Mouse (Mus musculus): ENCODE measurements around the gene Grid2. TPM values are rescaled to one million over a fixed set of nuclear protein-coding genes. Genes with fewer than 3 reads are reported as not detected.

Grid2 gene
- polyA plus RNA-seq, 1 experiment: not detected

DNA sequence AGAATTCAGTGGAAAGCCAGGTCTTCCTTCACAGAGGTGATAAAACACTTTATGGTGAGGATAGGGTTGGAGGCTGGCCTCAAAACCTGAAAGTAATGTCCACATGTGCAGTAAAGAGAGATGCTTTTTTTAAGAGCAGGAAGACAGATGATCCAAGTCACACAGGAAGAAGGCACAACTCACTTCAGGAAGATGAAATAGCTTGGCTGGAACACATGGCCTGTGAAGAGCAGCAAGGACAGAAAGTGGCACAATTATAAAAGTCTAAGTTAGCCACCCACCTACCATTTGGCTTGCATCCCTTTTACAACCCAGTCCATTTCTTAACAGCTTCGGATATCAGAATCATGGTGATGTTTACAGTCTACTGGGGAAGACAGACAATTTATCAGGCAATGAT lies 1423.1 kb downstream of the Grid2 start:
- no peak for TF ChIP-seq POLR2A (IDR thresholded peaks at IDR 0.05; ENCODE audit: borderline replicate concordance, control insufficient read depth, low read depth, low read length)
- TF ChIP-seq CTCF (IDR thresholded peaks at IDR 0.05; ENCODE audit: control insufficient read depth, insufficient read depth, low read length): no peak
- H3K4me3 ChIP-seq (replicated peaks; ENCODE audit: control insufficient read depth, low read depth, low read length): no peak overlapping the region
- 65% methylated on average over 1 of the region's 1 CpGs for WGBS
- H3K4me1 ChIP-seq (ENCODE audit: control insufficient read depth, insufficient read depth, low read length): no peaks in the 10 kb centered on the region; the same call in 1 of the 2 replicates
- H3K27ac ChIP-seq (ENCODE audit: control insufficient read depth, insufficient read depth, low read depth, low read length, poor library complexity): no peak overlapping the region

DNA sequence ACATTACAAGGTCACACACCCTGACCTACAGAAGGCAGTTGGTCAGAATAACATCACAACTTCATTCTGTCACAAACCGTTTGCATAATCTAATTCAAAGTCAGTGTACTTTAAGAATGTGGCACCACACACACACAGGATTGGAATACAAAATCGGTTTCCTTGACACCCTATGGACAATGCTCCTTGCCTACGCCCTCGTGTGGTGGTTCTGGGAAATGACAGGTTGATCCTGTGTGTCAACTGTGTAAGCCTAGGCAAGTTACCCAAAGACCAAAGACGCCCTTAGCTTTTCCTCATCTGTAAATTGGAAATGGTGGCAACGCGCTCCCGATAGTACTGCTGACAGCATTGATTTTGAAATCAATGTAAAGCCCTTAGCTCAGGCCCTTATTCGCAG lies 1428.3 kb downstream of the Grid2 start:
- 41% methylated on average over 9 of the region's 9 CpGs for WGBS
- Histone ChIP-seq H3K4me1 (ENCODE audit: control insufficient read depth, insufficient read depth, low read length) (no peaks in the 10 kb centered on the region; the same call in 1 of the 2 replicates), H3K27ac (ENCODE audit: control insufficient read depth, insufficient read depth, low read depth, low read length, poor library complexity) (no peak overlapping the region), H3K4me3 (replicated peaks; ENCODE audit: control insufficient read depth, low read depth, low read length) (no peak overlapping the region)
- TF ChIP-seq CTCF (IDR thresholded peaks at IDR 0.05; ENCODE audit: control insufficient read depth, insufficient read depth, low read length): 0 out of 2 replicates have a peak, but pooled peaks have one; percentile 23
- TF ChIP-seq POLR2A (IDR thresholded peaks at IDR 0.05; ENCODE audit: borderline replicate concordance, control insufficient read depth, low read depth, low read length): no peak

DNA sequence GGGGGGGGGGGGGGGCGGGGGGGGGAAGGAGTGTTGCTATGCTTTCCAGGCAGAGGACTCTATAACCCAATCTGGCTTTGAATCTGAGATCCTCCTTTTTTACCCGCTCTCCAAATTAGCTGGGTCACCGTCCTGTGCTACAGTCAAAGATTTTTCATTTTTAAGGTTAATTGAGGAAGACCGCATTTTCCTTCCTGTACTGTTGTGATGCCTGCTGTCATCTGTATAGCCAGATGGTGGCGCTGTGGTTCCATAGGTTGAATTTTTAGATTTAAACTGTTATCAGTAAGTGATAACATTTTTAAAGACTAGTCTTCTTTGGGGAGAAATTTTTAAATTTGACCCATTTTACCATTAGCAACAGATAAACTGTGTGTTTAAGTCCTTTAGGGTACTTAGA lies 1429.3 kb downstream of the Grid2 start:
- H3K4me1 ChIP-seq (ENCODE audit: control insufficient read depth, insufficient read depth, low read length): no peaks in the 10 kb centered on the region; the same call in 1 of the 2 replicates
- TF ChIP-seq CTCF (IDR thresholded peaks at IDR 0.05; ENCODE audit: control insufficient read depth, insufficient read depth, low read length) (no peak), POLR2A (IDR thresholded peaks at IDR 0.05; ENCODE audit: borderline replicate concordance, control insufficient read depth, low read depth, low read length) (no peak)
- H3K27ac ChIP-seq (ENCODE audit: control insufficient read depth, insufficient read depth, low read depth, low read length, poor library complexity): no peak overlapping the region
- WGBS: 3% methylated on average over 5 of the region's 5 CpGs
- no peak overlapping the region for H3K4me3 ChIP-seq (replicated peaks; ENCODE audit: control insufficient read depth, low read depth, low read length)

DNA sequence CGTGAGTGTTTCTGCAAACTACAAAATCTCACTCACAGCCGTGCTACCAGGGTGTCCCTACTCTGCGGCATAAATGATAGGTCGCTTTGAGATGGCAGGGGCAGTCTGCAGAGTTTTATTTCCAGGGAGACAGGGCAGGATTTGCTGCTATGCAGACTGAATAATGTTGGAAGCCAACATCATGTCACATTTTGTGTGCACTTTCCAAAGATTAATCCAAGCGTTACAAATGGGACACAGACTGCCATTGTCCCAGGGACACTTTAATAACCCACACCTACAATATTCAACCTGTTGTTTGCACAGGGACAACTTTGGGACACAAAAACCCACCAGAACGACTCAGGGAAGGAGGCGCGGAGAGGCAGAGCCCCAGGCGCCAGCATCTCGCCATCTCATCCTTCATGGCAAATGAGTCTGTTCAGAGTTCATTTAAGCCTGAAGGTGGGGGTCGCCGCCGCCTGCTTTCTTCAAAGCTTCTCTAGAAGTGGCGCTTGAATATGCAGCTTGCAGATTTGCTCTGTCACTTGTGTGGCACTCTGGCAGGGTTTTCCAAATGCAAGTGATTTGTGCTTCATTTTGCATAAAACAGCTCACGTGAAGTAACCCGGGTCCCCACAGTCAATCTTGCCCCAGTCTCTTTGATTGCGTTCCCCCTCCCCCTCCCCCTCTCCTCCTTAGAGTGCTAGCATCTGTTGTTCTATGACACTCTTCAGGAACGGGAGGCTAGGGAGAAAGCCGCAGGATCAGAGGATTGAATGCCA lies 1432.7 kb downstream of the Grid2 start:
- WGBS: 10% methylated on average over 19 of the region's 19 CpGs
- Histone ChIP-seq H3K4me3 (replicated peaks; ENCODE audit: control insufficient read depth, low read depth, low read length) (no peak overlapping the region), H3K4me1 (ENCODE audit: control insufficient read depth, insufficient read depth, low read length) (no peaks in the 10 kb centered on the region), H3K27ac (ENCODE audit: control insufficient read depth, insufficient read depth, low read depth, low read length, poor library complexity) (no peak overlapping the region)
- TF ChIP-seq CTCF (IDR thresholded peaks at IDR 0.05; ENCODE audit: control insufficient read depth, insufficient read depth, low read length): no peak

DNA sequence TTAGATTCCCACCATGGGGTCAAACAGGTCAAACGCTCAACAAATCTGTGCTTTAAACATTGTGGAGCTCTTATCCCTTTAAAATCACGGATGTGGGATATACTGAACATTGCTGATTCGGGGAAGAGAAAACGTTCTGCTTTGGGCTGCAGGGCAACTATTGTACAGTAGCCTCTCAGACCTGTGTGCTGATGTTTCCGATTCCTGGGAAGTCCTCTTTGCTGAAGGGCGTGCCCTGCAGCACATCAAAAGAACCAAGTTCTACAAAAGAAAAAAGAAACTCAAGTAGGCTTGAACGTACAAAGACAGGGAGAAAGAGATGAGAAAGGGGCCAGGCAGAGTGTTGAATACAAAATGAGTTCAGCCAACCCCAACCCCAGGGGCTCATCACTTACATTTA lies 1439.0 kb downstream of the Grid2 start:
- WGBS: 61% methylated on average over 7 of the region's 7 CpGs
- Histone ChIP-seq H3K4me1 (ENCODE audit: control insufficient read depth, insufficient read depth, low read length) (no peaks in the 10 kb centered on the region), H3K27ac (ENCODE audit: control insufficient read depth, insufficient read depth, low read depth, low read length, poor library complexity) (no peak overlapping the region), H3K4me3 (replicated peaks; ENCODE audit: control insufficient read depth, low read depth, low read length) (no peak overlapping the region)
- no peak for TF ChIP-seq CTCF (IDR thresholded peaks at IDR 0.05; ENCODE audit: control insufficient read depth, insufficient read depth, low read length)
- TF ChIP-seq POLR2A (IDR thresholded peaks at IDR 0.05; ENCODE audit: borderline replicate concordance, control insufficient read depth, low read depth, low read length): no peak

DNA sequence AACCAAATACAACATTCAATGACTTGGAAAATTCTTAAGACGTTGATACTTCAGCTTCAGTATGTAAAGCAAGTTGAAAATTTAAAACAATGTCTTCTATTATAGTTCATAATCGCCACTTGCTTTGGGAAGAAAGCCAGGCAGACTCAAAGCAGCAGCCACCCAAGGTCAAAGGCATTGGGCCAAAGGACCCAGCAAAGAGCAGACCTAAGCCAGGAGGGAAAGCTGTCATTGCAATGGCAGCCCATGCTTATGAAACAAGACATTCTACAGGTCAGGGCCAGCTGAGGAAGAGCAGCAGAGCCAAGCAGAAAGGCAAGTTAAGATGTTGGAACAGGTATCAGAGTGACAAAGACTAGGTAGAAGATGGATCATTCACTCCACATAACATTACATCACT lies 1448.0 kb downstream of the Grid2 start:
- no peak for TF ChIP-seq CTCF (IDR thresholded peaks at IDR 0.05; ENCODE audit: control insufficient read depth, insufficient read depth, low read length)
- H3K27ac ChIP-seq (ENCODE audit: control insufficient read depth, insufficient read depth, low read depth, low read length, poor library complexity): no peak overlapping the region
- no peaks in the 10 kb centered on the region for H3K4me1 ChIP-seq (ENCODE audit: control insufficient read depth, insufficient read depth, low read length)
- WGBS: 77% methylated on average over 2 of the region's 2 CpGs
- H3K4me3 ChIP-seq (replicated peaks; ENCODE audit: control insufficient read depth, low read depth, low read length): no peak overlapping the region

DNA sequence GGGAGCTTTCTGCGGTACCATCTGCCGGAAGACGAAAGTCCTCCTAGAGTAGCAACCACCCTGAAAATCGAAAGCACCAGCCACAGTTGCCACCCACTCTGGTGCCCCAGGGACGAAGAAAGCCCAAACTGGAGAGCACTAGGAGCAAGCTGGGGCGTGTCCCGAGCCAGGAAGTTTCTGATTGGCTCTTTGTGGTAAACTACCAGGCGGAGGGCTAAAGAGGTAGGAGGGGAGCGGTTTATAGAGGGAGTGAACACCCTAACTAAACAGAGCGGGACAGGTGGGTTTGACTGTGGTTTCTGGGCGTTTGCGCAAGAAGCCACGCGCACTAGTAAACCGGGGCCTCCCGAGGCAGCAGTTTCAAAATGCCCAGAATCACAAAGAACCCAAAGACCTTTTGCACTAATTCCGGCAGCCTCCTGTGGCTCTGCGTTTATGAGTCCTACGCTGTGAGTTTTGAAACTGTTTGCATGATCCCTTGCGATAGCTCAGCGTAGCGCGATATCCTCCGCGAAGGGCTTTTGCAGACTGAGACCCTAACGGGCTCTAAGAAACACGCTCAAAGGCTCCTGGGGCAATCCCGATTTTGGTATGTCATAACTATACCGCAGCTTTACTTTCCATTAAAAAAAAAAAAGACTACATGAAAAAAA lies 1472.2 kb downstream of the Grid2 start:
- Histone ChIP-seq H3K4me1 (ENCODE audit: control insufficient read depth, insufficient read depth, low read length) (no peaks in the 10 kb centered on the region), H3K27ac (ENCODE audit: control insufficient read depth, insufficient read depth, low read depth, low read length, poor library complexity) (no peak overlapping the region), H3K4me3 (replicated peaks; ENCODE audit: control insufficient read depth, low read depth, low read length) (peak overlapping the region; percentile 6)
- TF ChIP-seq POLR2A (IDR thresholded peaks at IDR 0.05; ENCODE audit: borderline replicate concordance, control insufficient read depth, low read depth, low read length): no peak
- TF ChIP-seq CTCF (IDR thresholded peaks at IDR 0.05; ENCODE audit: control insufficient read depth, insufficient read depth, low read length): no peak
- under 1% methylated on average over 29 of the region's 29 CpGs for WGBS

DNA sequence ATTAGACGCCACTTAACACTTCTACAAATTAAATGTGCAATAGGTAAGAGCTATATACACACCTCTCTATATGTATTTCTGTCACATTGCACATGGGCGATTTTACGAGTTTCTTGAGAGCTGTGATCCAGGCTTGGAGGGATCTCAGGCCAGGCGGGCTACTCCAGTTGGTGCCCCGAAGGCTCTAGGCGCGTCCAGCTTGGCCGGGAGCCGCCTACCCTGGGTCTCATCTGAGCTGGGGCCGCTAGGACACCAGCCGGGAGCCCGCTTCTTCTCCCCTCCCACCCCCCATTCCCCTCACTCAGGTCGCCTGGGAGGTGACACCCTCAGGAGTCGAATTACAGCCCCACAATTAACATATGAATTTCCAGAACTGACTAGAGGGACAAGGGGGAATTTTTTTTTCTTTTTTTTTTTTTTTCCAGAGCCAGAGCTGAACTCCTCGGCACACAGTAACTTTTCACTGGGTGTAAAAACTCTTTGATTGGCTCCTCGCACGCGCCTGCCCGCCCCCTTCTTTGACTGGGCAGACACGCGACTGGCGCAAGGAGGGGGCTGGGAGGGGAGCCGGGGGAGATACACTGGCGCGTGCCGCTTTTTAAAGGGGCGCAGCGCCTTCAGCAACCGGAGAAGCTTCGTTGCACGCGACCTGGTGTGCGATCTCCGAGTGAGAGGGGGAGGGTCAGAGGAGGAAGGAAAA lies 1473.0 kb downstream of the Grid2 start, which contains the start of gene Atoh1:
Gene Atoh1, plus strand, starts transcription at position 627 of the 700 bp plus-strand sequence.
- H3K4me3 ChIP-seq (replicated peaks; ENCODE audit: control insufficient read depth, low read depth, low read length): no peak within 1 kb of the TSS
- 2% methylated on average over 34 of the region's 34 CpGs for whole genome bisulfite sequencing
- H3K4me1 ChIP-seq (ENCODE audit: control insufficient read depth, insufficient read depth, low read length): no peaks in the 10 kb centered on the region
- TF ChIP-seq CTCF (IDR thresholded peaks at IDR 0.05; ENCODE audit: control insufficient read depth, insufficient read depth, low read length) (no peak), POLR2A (IDR thresholded peaks at IDR 0.05; ENCODE audit: borderline replicate concordance, control insufficient read depth, low read depth, low read length) (no peak)
- H3K27ac ChIP-seq (ENCODE audit: control insufficient read depth, insufficient read depth, low read depth, low read length, poor library complexity): no peak within 1 kb of the TSS; the same call in 1 of the 2 replicates

All from bone marrow, adult 2 months (tissue).